Mouse (Mus musculus): ENCODE measurements around the gene Tmem229b. TPM values are rescaled to one million over a fixed set of nuclear protein-coding genes. Genes with fewer than 3 reads are reported as not detected.
A peak's percentile ranks its signal among the peaks of the same experiment; 100 is the strongest.
"Not testable (repeated sequence)": the region's sequence is repeated elsewhere in the genome, so short reads cannot be mapped to it uniquely, and the experiment has no call there.

Gene Tmem229b
- polyA plus RNA-seq, 1 experiment from 2014 or later = 5.3 TPM

DNA sequence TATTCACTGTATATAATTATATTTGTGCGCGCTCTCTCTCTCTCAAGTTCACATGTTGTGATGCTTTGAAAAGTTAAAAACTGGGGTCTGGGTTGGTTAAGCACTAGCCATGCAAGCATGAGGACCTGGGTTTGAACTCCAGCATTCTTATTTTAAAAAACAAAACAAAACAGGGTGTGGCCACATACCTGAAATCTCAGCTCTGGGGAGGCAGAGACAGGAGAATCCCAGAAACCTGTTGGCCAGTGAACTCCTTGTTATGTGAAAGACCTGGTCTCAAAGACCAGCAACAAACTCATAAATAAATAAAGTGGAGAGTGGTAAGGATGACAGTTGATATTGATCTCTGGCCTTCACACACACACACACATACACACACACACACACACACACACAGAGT lies 26.9 kb upstream of the Tmem229b start:
- peaks cover 24% of the 10 kb centered on the region for H3K4me1 ChIP-seq
- H3K36me3 ChIP-seq = no peaks in the 10 kb centered on the region
- peaks cover 9% of the 10 kb centered on the region for H3K27me3 ChIP-seq (ENCODE audit: low read depth, poor library complexity, severe bottlenecking)
- no peak overlapping the region for H3K4me3 ChIP-seq
- H3K27ac ChIP-seq (replicated peaks) = no peak overlapping the region
- DNase-seq (ENCODE audit: low spot score) = no peak
- WGBS = 98% methylated on average over 2 of the region's 2 CpGs
- no peaks in the 10 kb centered on the region for H3K9me3 ChIP-seq (replicated peaks)

DNA sequence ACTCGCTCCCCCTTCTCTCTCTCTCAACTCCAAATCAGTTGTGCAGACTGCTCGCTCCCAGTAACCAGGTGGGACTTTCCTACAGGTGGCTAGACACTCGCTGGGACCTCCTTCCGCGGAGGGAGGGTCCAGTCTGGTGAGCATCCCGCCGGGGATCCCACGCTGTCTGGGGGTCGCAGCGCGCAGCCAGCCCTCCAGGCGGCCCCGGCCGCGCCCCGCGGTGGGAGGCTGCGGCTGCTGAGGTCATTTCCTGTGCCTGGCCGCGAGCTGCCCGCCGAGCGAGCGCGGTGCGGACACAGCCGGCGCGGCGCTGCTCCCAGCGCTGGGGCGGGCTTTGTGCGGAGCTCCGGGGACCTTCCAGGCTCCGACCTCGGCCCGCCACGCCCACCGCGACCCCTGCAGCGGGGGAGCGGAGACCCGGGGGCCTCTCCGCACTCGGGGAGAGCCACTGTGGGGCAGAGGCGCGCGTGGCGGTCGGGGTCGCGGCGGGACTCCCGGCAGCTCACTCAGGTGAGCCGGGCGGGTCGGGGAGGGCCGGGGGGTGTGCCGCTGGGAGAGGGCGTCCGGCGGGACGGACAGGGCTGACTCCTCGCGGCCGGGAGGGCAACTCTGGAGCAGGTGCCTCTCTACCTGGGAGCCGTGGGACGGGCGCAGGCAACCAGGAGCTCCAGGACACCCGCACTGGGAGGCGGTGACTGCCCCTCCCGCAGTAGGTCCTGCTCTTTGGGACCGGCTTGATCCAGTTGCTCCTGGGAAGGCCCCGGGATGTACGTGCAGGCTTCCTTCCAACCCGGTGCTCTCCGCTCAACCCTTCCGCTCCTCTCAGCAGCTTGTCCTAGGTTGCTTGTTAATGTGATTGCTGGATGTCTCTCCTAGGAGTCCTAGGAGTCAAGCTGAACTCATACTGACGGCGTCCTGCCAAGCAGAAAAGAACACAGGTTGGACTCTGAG lies 21.8 kb upstream of the Tmem229b start, which contains the start of gene Plekhh1:
Gene Plekhh1, plus strand, starts transcription at position 253 of the 951 bp plus-strand sequence.
- Histone ChIP-seq H3K4me1 (peaks cover 21% of the 10 kb centered on the region), H3K36me3 (no peaks in the 10 kb centered on the region), H3K9me3 (replicated peaks) (no peaks in the 10 kb centered on the region), H3K27ac (replicated peaks) (peak within 1 kb of the TSS; percentile 96), H3K4me3 (peak within 1 kb of the TSS; percentile 96), H3K27me3 (ENCODE audit: low read depth, poor library complexity, severe bottlenecking) (peaks cover 9% of the 10 kb centered on the region)
- DNase-seq (ENCODE audit: low spot score) = peak; percentile 83
- WGBS = under 1% methylated on average over 80 of the region's 80 CpGs

DNA sequence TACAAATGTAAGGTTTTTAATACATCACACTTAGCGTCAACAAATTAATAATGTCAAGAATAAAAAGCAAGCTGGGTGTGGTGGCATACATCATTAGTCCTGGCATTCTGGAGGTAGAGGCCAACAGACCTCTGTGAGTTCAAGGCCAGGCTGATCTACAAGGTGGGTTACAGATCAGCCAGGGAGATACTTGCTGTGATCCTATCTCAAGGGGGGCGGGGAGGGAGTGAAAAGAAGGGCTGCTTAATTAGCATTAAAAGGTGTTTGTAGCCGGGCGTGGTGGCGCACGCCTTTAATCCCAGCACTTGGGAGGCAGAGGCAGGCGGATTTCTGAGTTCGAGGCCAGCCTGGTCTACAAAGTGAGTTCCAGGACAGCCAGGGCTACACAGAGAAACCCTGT lies 20.1 kb upstream of the Tmem229b start:
- H3K4me1 ChIP-seq = peaks cover 21% of the 10 kb centered on the region
- not testable (repeated sequence) for H3K27me3 ChIP-seq (ENCODE audit: low read depth, poor library complexity, severe bottlenecking); H3K36me3 ChIP-seq; H3K4me3 ChIP-seq; H3K9me3 ChIP-seq (replicated peaks); H3K27ac ChIP-seq (replicated peaks); DNase-seq (ENCODE audit: low spot score)
- 94% methylated on average over 8 of the region's 8 CpGs for WGBS

DNA sequence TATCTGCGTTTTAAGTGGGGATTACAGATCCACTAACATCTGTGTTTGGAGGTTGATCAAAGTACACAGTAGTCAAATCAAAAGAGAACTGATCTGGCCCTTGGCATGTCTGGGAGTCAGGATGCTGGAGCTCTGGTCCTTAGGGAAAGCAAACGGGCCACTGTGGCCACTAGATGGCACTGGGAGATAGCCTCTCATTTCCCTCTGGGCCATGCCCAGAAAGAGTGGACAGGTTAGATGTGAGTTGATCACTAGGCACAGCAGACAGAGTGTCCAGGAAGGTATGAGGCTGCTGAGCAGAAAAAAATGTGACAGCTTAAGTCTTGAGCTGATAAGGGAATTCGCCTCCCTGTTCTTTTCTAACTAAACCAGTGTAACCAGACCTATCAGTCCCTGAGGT lies 15.5 kb upstream of the Tmem229b start:
- Histone ChIP-seq H3K4me3 (no peak overlapping the region), H3K4me1 (peaks cover 4% of the 10 kb centered on the region; the same call in 1 of the 2 replicates), H3K9me3 (replicated peaks) (no peaks in the 10 kb centered on the region), H3K27ac (replicated peaks) (no peak overlapping the region), H3K27me3 (ENCODE audit: low read depth, poor library complexity, severe bottlenecking) (no peaks in the 10 kb centered on the region), H3K36me3 (no peaks in the 10 kb centered on the region)
- WGBS = 9% methylated on average over 3 of the region's 3 CpGs
- peak; percentile 60 for DNase-seq (ENCODE audit: low spot score)

DNA sequence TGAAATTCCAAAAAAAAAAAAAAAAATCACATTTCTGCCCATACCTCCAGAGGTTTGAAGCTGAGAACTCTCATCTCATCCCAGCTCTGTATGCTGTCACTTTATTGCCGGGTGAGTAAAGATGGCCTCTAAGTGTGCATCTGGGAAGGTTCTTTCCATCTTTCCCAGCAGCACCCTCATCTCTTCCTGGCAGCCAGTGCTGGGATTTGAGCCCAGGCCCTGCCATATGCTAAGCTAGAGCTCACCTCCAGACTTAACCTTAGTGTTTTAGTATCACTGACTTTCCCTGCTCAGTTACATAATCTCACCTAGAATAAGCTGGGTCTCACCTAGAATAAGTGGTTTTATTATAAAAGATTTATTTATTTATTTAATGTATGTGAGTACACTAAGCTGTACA lies 14.5 kb upstream of the Tmem229b start:
- Histone ChIP-seq H3K36me3 (no peaks in the 10 kb centered on the region), H3K27ac (replicated peaks) (no peak overlapping the region), H3K27me3 (ENCODE audit: low read depth, poor library complexity, severe bottlenecking) (no peaks in the 10 kb centered on the region), H3K4me1 (peaks cover 7% of the 10 kb centered on the region; the same call in 1 of the 2 replicates), H3K4me3 (no peak overlapping the region), H3K9me3 (replicated peaks) (no peaks in the 10 kb centered on the region)
- DNase-seq (ENCODE audit: low spot score) = no peak
- WGBS = 80% methylated on average over 1 of the region's 1 CpGs

DNA sequence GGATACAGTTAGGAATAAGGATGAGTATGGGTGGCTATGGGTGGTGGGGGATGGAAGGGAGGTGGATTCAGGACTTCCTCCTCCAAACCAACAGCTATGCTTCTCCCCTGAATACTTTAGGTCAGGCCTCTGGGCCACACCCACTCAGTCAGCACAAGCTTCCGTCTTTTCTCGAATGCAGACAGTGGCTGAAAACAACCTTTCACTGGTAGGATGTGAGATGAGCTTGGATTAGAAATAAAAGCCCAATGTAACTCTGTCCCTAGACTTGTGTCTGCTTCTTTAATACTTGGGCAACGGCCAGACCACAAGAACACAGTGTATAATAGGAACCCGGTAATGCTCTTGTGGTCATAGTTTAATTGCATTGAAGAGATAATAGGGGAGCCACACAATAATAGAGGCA lies 10.6 kb upstream of the Tmem229b start:
- Histone ChIP-seq H3K9me3 (replicated peaks) (no peaks in the 10 kb centered on the region), H3K36me3 (no peaks in the 10 kb centered on the region), H3K27me3 (ENCODE audit: low read depth, poor library complexity, severe bottlenecking) (no peaks in the 10 kb centered on the region), H3K27ac (replicated peaks) (no peak overlapping the region), H3K4me3 (no peak overlapping the region), H3K4me1 (peaks cover 24% of the 10 kb centered on the region)
- DNase-seq (ENCODE audit: low spot score) = no peak
- WGBS = 61% methylated on average over 4 of the region's 4 CpGs

DNA sequence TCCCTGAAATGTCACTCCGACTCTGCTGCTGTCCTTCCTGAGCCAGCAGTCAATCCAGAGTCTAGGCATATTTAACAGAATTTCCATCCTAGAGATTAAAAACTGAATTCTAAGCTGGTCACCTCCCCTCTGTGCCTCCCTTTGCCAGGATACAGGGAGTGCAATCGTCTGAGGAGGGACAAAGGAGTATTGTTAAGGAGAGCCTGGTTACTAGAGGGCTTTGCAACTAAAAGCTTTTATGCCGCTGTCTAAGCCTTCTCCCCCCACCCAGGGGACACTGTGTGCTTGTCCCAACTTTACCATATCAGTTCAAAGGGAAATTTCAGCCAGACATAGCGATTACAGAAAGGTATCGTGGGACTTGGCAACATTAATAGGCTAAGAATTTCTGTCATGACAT lies 8.7 kb upstream of the Tmem229b start:
- Histone ChIP-seq H3K4me3 (no peak overlapping the region), H3K27me3 (ENCODE audit: low read depth, poor library complexity, severe bottlenecking) (no peaks in the 10 kb centered on the region), H3K4me1 (peaks cover 27% of the 10 kb centered on the region), H3K36me3 (no peaks in the 10 kb centered on the region), H3K27ac (replicated peaks) (peak overlapping the region; percentile 66), H3K9me3 (replicated peaks) (no peaks in the 10 kb centered on the region)
- peak; percentile 25 for DNase-seq (ENCODE audit: low spot score)
- 26% methylated on average over 5 of the region's 5 CpGs for WGBS

DNA sequence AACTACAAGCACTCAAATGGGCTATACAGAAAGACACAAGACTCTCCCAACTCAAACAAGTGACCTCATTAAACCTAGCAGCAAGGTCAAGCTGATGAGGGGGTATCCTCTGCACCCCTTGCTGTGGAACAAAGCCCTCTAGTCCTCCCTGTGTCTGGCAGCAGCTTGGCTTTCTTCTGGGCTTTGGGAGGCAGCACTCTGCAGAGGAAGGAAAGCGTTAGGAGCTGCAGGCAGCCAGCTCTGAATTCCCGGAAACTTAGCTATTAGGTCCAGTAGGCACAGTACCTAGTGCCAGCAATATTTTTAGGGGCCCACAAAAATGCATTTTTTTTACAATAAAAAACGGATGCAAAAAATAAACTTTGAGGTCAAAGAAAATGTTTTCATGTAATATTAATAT lies 3.1 kb upstream of the Tmem229b start:
- no peaks in the 10 kb centered on the region for H3K9me3 ChIP-seq (replicated peaks)
- 49% methylated on average over 3 of the region's 3 CpGs for WGBS
- peaks cover 32% of the 10 kb centered on the region for H3K4me1 ChIP-seq
- peaks cover 32% of the 10 kb centered on the region for H3K27me3 ChIP-seq (ENCODE audit: low read depth, poor library complexity, severe bottlenecking)
- H3K27ac ChIP-seq (replicated peaks) = no peak overlapping the region
- H3K4me3 ChIP-seq = no peak overlapping the region
- DNase-seq (ENCODE audit: low spot score) = no peak
- H3K36me3 ChIP-seq = no peaks in the 10 kb centered on the region

DNA sequence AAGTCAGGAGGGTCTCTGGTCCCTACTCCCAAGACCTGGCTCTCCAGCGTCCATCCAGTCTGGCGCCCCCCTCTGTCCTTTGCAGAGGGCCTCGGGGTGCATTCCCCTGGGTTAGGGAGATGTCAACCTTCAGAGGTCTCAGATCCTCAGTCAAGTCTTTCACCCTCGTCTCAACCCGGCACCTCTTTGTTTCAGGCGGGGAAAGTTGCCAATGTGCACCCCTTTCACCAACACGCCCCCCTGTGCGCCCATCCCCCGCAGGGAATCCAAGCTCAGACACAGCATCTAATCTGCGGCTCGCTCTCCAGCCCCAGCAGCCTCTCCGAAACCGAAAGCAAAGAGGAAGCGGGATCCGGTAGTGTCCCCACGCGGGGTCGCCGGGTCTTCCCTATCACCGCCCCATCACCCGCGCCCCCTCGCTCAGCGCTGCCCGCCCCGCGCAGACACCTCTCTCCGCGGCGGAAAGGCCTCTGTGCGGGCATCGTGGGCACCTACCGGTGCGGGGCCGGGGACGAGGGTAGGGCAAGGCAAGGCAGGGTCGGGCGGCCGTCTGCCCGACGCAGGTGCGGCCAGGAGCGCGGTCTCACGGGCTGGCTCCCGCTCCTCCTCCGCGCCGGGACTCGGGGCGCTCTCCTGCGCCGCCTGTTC lies 825 bp downstream of the Tmem229b start:
- Histone ChIP-seq H3K27ac (replicated peaks) (peak overlapping the region; percentile 88), H3K4me3 (peak overlapping the region; percentile 95), H3K4me1 (peaks cover 28% of the 10 kb centered on the region), H3K9me3 (replicated peaks) (no peaks in the 10 kb centered on the region), H3K36me3 (no peaks in the 10 kb centered on the region), H3K27me3 (ENCODE audit: low read depth, poor library complexity, severe bottlenecking) (peaks cover 44% of the 10 kb centered on the region)
- WGBS = under 1% methylated on average over 52 of the region's 53 CpGs
- DNase-seq (ENCODE audit: low spot score) = peak; percentile 60

DNA sequence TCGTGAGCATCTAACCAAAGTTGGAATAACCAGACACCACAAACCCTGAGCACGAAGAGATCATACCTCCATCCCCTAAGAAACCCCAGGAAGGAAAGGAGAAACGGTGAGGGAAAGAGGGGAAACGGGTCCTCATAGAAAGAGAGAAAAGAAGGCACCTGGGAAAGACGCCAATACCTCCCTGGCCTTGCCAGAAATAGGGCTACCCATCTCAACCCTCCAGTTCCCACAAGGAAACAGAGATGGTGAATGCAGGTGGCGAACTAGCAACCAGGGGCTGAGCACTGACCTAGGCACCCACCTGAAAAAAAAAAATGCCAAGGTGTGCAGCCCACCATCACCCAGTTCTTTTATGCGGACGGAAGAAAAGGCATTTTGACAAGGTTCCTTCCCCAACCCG lies 1.4 kb downstream of the Tmem229b start:
- Histone ChIP-seq H3K36me3 (no peaks in the 10 kb centered on the region), H3K9me3 (replicated peaks) (no peaks in the 10 kb centered on the region), H3K4me3 (peak overlapping the region; percentile 95), H3K27ac (replicated peaks) (peak overlapping the region; percentile 88; the same call in 1 of the 2 replicates), H3K27me3 (ENCODE audit: low read depth, poor library complexity, severe bottlenecking) (peaks cover 44% of the 10 kb centered on the region), H3K4me1 (peaks cover 25% of the 10 kb centered on the region)
- WGBS = 39% methylated on average over 9 of the region's 9 CpGs
- DNase-seq (ENCODE audit: low spot score) = no peak

DNA sequence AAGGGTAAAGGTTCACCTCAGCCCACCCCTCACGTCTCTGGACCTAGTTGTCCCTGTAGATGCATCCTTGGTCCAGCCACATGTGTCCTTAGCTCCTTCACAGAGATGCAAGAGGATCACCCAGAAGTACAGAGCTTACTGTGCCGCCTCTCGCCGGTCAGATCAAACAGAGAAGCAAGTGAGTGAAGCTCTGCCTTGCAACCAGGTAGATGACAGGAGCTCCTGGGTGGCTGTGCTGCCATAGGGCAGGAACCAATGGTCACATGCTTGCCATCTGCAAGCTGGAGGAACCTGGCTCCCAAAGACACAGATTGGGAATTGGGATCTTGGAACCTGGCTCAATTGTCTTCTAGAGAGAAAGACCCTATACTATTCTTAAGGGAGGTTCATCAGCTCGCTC lies 2.0 kb downstream of the Tmem229b start:
- Histone ChIP-seq H3K27ac (replicated peaks) (no peak overlapping the region), H3K4me1 (peaks cover 19% of the 10 kb centered on the region), H3K4me3 (no peak overlapping the region), H3K36me3 (no peaks in the 10 kb centered on the region), H3K27me3 (ENCODE audit: low read depth, poor library complexity, severe bottlenecking) (peaks cover 44% of the 10 kb centered on the region), H3K9me3 (replicated peaks) (no peaks in the 10 kb centered on the region)
- WGBS = 91% methylated on average over 5 of the region's 5 CpGs
- no peak for DNase-seq (ENCODE audit: low spot score)

DNA sequence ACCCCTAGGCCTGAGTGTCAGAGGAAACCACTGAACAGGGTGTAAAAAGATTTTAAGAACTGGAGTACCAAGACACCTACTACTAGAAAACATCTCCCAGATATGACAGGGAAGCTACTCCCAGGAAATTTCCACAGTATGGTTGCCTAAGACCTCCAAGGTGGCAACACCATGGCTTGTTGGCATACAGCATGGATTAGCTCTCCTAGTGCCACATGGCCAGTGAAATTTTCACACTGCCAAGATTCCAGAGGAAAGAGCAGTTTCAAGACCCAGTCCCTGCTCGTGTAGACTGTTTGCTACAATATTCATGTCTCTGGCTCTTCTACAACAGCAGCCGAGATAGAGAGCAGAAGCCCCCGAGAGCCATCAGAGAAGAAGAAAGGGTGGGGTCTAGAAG lies 4.4 kb downstream of the Tmem229b start:
- no peaks in the 10 kb centered on the region for H3K36me3 ChIP-seq
- WGBS = 90% methylated on average over 3 of the region's 3 CpGs
- H3K4me1 ChIP-seq = peaks cover 17% of the 10 kb centered on the region
- DNase-seq (ENCODE audit: low spot score) = no peak
- no peak overlapping the region for H3K27ac ChIP-seq (replicated peaks)
- no peaks in the 10 kb centered on the region for H3K9me3 ChIP-seq (replicated peaks)
- peaks cover 33% of the 10 kb centered on the region for H3K27me3 ChIP-seq (ENCODE audit: low read depth, poor library complexity, severe bottlenecking)
- no peak overlapping the region for H3K4me3 ChIP-seq

DNA sequence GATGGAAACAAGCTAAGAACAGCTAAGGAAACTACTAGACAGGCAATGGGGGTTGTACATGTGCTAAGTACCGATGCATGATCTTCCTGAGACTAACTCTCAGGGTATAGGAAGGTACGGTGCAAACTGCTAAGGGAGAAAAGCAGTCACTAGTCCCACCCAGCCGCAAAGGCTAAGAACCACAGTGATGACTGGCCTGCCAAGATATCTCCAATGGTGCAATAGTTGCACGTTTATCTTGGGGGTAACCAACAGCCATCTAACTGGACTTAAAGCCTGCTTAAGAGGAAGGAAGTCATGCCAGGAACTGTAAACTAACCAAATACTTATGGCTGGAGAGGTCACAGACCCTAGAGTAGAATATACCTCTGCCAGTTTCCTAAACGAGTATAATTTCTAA lies 5.0 kb downstream of the Tmem229b start:
- WGBS = 96% methylated on average over 5 of the region's 5 CpGs
- no peak overlapping the region for H3K4me3 ChIP-seq
- H3K4me1 ChIP-seq = peaks cover 18% of the 10 kb centered on the region
- DNase-seq (ENCODE audit: low spot score) = no peak
- no peak overlapping the region for H3K27ac ChIP-seq (replicated peaks)
- no peaks in the 10 kb centered on the region for H3K36me3 ChIP-seq
- H3K27me3 ChIP-seq (ENCODE audit: low read depth, poor library complexity, severe bottlenecking) = peaks cover 28% of the 10 kb centered on the region
- no peaks in the 10 kb centered on the region for H3K9me3 ChIP-seq (replicated peaks)

Data from midbrain, embryonic 10.5 days (tissue).